Mouse (Mus musculus): ENCODE measurements around the gene Fam205a3.
"Not testable (repeated sequence)": the region's sequence is repeated elsewhere in the genome, so short reads cannot be mapped to it uniquely, and the experiment has no call there.

Gene Fam205a3

GRCm38 (mm10) chr4:42318034-42318433 lies at the start of gene Fam205a3:
Fam205a3 (plus strand) TSS chr4:42318334.
- not testable (repeated sequence) for DNase-seq (ENCODE audit: low read depth, low spot score)

- DNase-seq (ENCODE audit: low read depth, low spot score), result not testable (repeated sequence)
Measured at GRCm38 (mm10) chr4:42293967-42294366, 24.2 kb upstream of the Fam205a3 start, which contains the start of gene Gm21953. Gm21953 (plus strand) TSS chr4:42294267.
